Mouse (Mus musculus): ENCODE data around the gene Myh7b. TPM values are rescaled to one million over a fixed set of nuclear protein-coding genes. Genes with fewer than 3 reads are reported as not detected.

Myh7b gene
- polyA plus RNA-seq, 1 experiment from 2014 or later, result 1.0 TPM

DNA sequence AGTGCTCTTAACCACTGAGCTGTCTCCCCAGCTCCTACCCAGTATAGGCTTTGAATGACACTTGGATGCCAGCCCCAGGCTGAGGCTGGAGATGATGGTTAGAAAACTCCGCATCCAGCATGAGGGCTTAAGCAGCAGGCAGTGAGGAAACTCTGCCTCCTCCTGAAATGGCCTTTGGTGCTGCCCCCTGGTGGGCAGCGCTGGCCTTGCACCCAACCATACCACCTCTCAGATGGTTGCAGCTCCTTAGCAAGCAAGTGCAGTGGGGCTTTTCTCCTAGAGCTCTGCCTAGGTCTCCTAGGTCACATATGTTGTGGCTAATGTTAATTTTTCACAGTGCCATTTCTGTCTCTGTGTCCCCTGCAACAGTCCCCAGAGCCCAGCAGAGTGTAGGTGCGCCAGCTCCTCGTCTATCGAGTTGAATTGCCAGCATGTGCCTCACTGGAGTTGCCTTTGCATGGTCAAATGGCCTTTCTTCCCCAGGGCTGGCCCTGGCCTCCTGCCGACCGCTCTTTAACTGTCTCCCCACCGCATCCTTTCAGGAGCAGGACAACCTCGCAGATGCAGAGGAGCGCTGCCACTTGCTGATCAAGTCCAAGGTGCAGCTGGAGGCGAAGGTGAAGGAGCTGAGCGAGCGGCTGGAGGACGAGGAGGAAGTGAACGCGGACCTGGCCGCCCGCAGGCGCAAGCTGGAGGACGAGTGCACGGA is 16.2 kb downstream of the Myh7b start:
- H3K4me2 ChIP-seq (ENCODE audit: low read length), result no peak overlapping the region
- peaks cover 22% of the 10 kb centered on the region for H3K27me3 ChIP-seq (ENCODE audit: control insufficient read depth, insufficient read depth, low read depth, low read length)
- 0 out of 2 replicates have a peak overlapping the region, but pooled peaks have one; percentile 3 for H3K9ac ChIP-seq (ENCODE audit: low read depth, low read length)
- no peak overlapping the region for H3K27ac ChIP-seq (ENCODE audit: low read length)
- H3K9me3 ChIP-seq (replicated peaks; ENCODE audit: control insufficient read depth, low read length, poor library complexity, severe bottlenecking), result no peaks in the 10 kb centered on the region
- no peak for ATAC-seq
- peaks cover 10% of the 10 kb centered on the region for H3K4me1 ChIP-seq (ENCODE audit: control insufficient read depth, insufficient read depth, low read length)
- no peak overlapping the region for H3K4me3 ChIP-seq (ENCODE audit: low read depth, low read length)
- no peaks in the 10 kb centered on the region for H3K36me3 ChIP-seq (ENCODE audit: control insufficient read depth, insufficient read depth, low read length)
- 49% methylated on average over 21 of the region's 21 CpGs for WGBS

GRCm38 (mm10) chr2:155628112-155628511 is 17.1 kb downstream of the Myh7b start:
- Histone ChIP-seq H3K36me3 (ENCODE audit: control insufficient read depth, insufficient read depth, low read length) (peaks cover 2% of the 10 kb centered on the region; the same call in 1 of the 2 replicates), H3K4me3 (ENCODE audit: low read depth, low read length) (no peak overlapping the region), H3K4me2 (ENCODE audit: low read length) (no peak overlapping the region), H3K27me3 (ENCODE audit: control insufficient read depth, insufficient read depth, low read depth, low read length) (peaks cover 31% of the 10 kb centered on the region), H3K9me3 (replicated peaks; ENCODE audit: control insufficient read depth, low read length, poor library complexity, severe bottlenecking) (no peaks in the 10 kb centered on the region), H3K9ac (ENCODE audit: low read depth, low read length) (no peak overlapping the region), H3K4me1 (ENCODE audit: control insufficient read depth, insufficient read depth, low read length) (peaks cover 10% of the 10 kb centered on the region), H3K27ac (ENCODE audit: low read length) (no peak overlapping the region)
- no peak for ATAC-seq
- 83% methylated on average over 9 of the region's 9 CpGs for WGBS

DNA sequence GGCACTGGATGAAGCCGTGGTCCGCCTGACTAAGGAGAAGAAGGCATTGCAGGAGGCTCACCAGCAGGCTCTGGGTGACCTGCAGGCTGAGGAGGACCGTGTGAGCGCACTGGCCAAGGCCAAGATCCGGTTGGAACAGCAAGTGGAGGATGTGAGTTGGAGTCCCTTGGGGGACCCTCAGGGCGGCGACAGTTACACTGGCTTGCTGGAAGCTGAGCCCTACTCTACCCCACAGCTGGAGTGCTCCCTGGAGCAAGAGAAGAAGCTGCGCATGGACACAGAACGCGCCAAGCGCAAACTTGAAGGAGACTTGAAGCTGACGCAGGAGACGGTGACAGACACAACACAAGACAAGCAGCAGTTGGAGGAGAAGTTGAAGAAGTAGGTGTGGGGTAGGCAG is 17.5 kb downstream of the Myh7b start:
- Histone ChIP-seq H3K27me3 (ENCODE audit: control insufficient read depth, insufficient read depth, low read depth, low read length) (peaks cover 35% of the 10 kb centered on the region), H3K9me3 (replicated peaks; ENCODE audit: control insufficient read depth, low read length, poor library complexity, severe bottlenecking) (no peaks in the 10 kb centered on the region), H3K27ac (ENCODE audit: low read length) (no peak overlapping the region), H3K4me1 (ENCODE audit: control insufficient read depth, insufficient read depth, low read length) (peaks cover 10% of the 10 kb centered on the region), H3K36me3 (ENCODE audit: control insufficient read depth, insufficient read depth, low read length) (peaks cover 5% of the 10 kb centered on the region; the same call in 1 of the 2 replicates), H3K9ac (ENCODE audit: low read depth, low read length) (peak overlapping the region; percentile 68; the same call in 1 of the 2 replicates), H3K4me2 (ENCODE audit: low read length) (no peak overlapping the region), H3K4me3 (ENCODE audit: low read depth, low read length) (no peak overlapping the region)
- 74% methylated on average over 13 of the region's 13 CpGs for WGBS
- ATAC-seq, result no peak

DNA sequence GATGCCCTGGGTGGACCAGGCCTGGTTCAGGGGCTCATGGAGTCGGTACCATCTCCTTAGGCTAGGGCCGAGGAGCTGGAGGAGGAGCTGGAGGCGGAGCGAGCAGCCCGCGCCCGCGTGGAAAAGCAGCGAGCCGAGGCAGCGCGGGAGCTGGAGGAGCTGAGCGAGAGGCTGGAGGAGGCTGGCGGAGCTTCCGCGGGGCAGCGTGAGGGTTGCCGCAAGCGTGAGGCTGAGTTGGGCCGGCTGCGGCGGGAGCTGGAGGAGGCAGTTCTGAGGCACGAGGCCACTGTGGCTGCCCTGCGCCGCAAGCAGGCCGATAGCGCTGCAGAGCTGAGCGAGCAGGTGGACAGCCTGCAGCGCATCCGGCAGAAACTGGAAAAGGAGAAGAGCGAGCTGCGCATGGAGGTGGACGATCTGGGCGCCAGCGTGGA is 18.2 kb downstream of the Myh7b start:
- H3K4me3 ChIP-seq (ENCODE audit: low read depth, low read length), result peak overlapping the region; percentile 41
- peaks cover 10% of the 10 kb centered on the region for H3K4me1 ChIP-seq (ENCODE audit: control insufficient read depth, insufficient read depth, low read length)
- H3K4me2 ChIP-seq (ENCODE audit: low read length), result peak overlapping the region; percentile 78
- H3K36me3 ChIP-seq (ENCODE audit: control insufficient read depth, insufficient read depth, low read length), result peaks cover 9% of the 10 kb centered on the region; the same call in 1 of the 2 replicates
- ATAC-seq, result peak; percentile 44; the same call in 1 of the 2 replicates
- peak overlapping the region; percentile 68 for H3K9ac ChIP-seq (ENCODE audit: low read depth, low read length)
- peaks cover 36% of the 10 kb centered on the region for H3K27me3 ChIP-seq (ENCODE audit: control insufficient read depth, insufficient read depth, low read depth, low read length)
- H3K9me3 ChIP-seq (replicated peaks; ENCODE audit: control insufficient read depth, low read length, poor library complexity, severe bottlenecking), result no peaks in the 10 kb centered on the region
- WGBS, result 2% methylated on average over 31 of the region's 35 CpGs
- H3K27ac ChIP-seq (ENCODE audit: low read length), result peak overlapping the region; percentile 29; the same call in 1 of the 2 replicates

DNA sequence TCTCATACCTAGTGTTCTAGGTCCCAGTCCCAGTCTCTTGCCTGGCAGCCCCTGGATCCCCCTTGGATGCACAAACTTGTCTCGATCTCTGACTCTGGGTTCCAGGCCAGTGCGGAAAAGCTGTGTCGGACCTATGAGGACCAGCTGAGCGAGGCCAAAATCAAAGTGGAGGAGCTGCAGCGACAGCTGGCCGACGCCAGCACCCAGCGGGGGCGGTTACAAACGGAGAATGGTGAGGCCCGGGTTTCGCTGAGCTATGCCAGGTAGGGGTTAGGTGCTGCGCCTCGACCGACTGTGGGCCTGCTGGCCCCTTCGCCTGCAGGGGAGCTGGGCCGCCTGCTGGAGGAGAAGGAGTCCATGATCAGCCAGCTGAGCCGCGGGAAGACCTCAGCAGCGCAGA is 19.1 kb downstream of the Myh7b start:
- H3K36me3 ChIP-seq (ENCODE audit: control insufficient read depth, insufficient read depth, low read length), result peaks cover 18% of the 10 kb centered on the region
- 34% methylated on average over 20 of the region's 20 CpGs for WGBS
- ATAC-seq, result no peak
- no peak overlapping the region for H3K27ac ChIP-seq (ENCODE audit: low read length)
- H3K27me3 ChIP-seq (ENCODE audit: control insufficient read depth, insufficient read depth, low read depth, low read length), result peaks cover 36% of the 10 kb centered on the region
- H3K4me1 ChIP-seq (ENCODE audit: control insufficient read depth, insufficient read depth, low read length), result peaks cover 10% of the 10 kb centered on the region
- H3K4me3 ChIP-seq (ENCODE audit: low read depth, low read length), result no peak overlapping the region
- H3K4me2 ChIP-seq (ENCODE audit: low read length), result no peak overlapping the region
- H3K9ac ChIP-seq (ENCODE audit: low read depth, low read length), result no peak overlapping the region
- no peaks in the 10 kb centered on the region for H3K9me3 ChIP-seq (replicated peaks; ENCODE audit: control insufficient read depth, low read length, poor library complexity, severe bottlenecking)

- Histone ChIP-seq H3K36me3 (ENCODE audit: control insufficient read depth, insufficient read depth, low read length) (peaks cover 24% of the 10 kb centered on the region), H3K4me2 (ENCODE audit: low read length) (no peak overlapping the region), H3K4me1 (ENCODE audit: control insufficient read depth, insufficient read depth, low read length) (peaks cover 10% of the 10 kb centered on the region), H3K27ac (ENCODE audit: low read length) (no peak overlapping the region), H3K27me3 (ENCODE audit: control insufficient read depth, insufficient read depth, low read depth, low read length) (peaks cover 36% of the 10 kb centered on the region), H3K9me3 (replicated peaks; ENCODE audit: control insufficient read depth, low read length, poor library complexity, severe bottlenecking) (no peaks in the 10 kb centered on the region), H3K9ac (ENCODE audit: low read depth, low read length) (peak overlapping the region; percentile 18; the same call in 1 of the 2 replicates), H3K4me3 (ENCODE audit: low read depth, low read length) (no peak overlapping the region)
- 22% methylated on average over 43 of the region's 43 CpGs for WGBS
- no peak for ATAC-seq
Observed at GRCm38 (mm10) chr2:155630590-155631416, 19.8 kb downstream of the Myh7b start.

- peaks cover 36% of the 10 kb centered on the region for H3K27me3 ChIP-seq (ENCODE audit: control insufficient read depth, insufficient read depth, low read depth, low read length)
- ATAC-seq, result no peak
Observed at GRCm38 (mm10) chr2:155632138-155632936, 21.3 kb downstream of the Myh7b start.

DNA sequence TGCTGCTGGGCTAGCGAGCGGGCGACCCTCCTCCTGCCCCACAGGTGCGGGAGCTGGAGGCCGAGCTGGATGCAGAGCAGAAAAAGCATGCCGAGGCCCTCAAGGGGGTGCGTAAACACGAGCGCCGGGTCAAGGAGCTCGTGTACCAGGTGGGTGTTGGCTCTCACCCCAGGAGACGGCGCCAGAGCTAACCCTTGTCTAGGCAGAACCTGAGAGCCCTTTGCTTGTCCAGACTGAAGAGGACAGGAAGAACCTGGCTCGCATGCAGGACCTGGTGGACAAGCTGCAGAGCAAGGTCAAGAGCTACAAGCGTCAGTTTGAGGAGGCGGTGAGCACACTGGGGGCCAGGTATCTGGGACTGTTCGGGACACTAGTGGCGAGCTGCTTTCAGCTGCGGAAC is 22.1 kb downstream of the Myh7b start:
- 67% methylated on average over 19 of the region's 19 CpGs for WGBS
- H3K36me3 ChIP-seq (ENCODE audit: control insufficient read depth, insufficient read depth, low read length), result peaks cover 31% of the 10 kb centered on the region
- H3K9me3 ChIP-seq (replicated peaks; ENCODE audit: control insufficient read depth, low read length, poor library complexity, severe bottlenecking), result no peaks in the 10 kb centered on the region
- H3K4me3 ChIP-seq (ENCODE audit: low read depth, low read length), result no peak overlapping the region
- H3K27ac ChIP-seq (ENCODE audit: low read length), result no peak overlapping the region
- H3K27me3 ChIP-seq (ENCODE audit: control insufficient read depth, insufficient read depth, low read depth, low read length), result peaks cover 33% of the 10 kb centered on the region
- no peak for ATAC-seq
- H3K4me1 ChIP-seq (ENCODE audit: control insufficient read depth, insufficient read depth, low read length), result peaks cover 10% of the 10 kb centered on the region
- H3K9ac ChIP-seq (ENCODE audit: low read depth, low read length), result no peak overlapping the region
- H3K4me2 ChIP-seq (ENCODE audit: low read length), result no peak overlapping the region

More at GRCm38 (mm10) chr2:155632138-155632936, 21.3 kb downstream of the Myh7b start:
- no peak overlapping the region for H3K4me2 ChIP-seq (ENCODE audit: low read length)
- H3K4me1 ChIP-seq (ENCODE audit: control insufficient read depth, insufficient read depth, low read length), result peaks cover 10% of the 10 kb centered on the region
- no peak overlapping the region for H3K27ac ChIP-seq (ENCODE audit: low read length)
- peaks cover 29% of the 10 kb centered on the region for H3K36me3 ChIP-seq (ENCODE audit: control insufficient read depth, insufficient read depth, low read length)
- WGBS, result 74% methylated on average over 30 of the region's 30 CpGs
- no peaks in the 10 kb centered on the region for H3K9me3 ChIP-seq (replicated peaks; ENCODE audit: control insufficient read depth, low read length, poor library complexity, severe bottlenecking)
- no peak overlapping the region for H3K4me3 ChIP-seq (ENCODE audit: low read depth, low read length)
- H3K9ac ChIP-seq (ENCODE audit: low read depth, low read length), result no peak overlapping the region

Data from midbrain, embryonic 16.5 days (tissue).